Mouse (Mus musculus) stomach, embryonic 14.5 days (tissue): Measurements from ENCODE around the gene Ralgps2. TPM values are rescaled to one million over a fixed set of nuclear protein-coding genes. Genes with fewer than 3 reads are reported as not detected.

Source experiments
- ATAC-seq: fragments of 200-750 bp; cut with Nextera tagmentation; 2 replicates; pipeline ENCODE4 v1.8.0; 2017; ENCODE audit warnings: low read depth, moderate TSS enrichment; ENCODE audit not compliant: insufficient number of reproducible peaks, insufficient read depth, low FRiP score
- H3K27ac ChIP-seq: fragments of 300-500 bp; sonication (generic); 2 replicates; pipeline ENCODE4 v1.5.1; 2014; ENCODE audit warnings: mild to moderate bottlenecking, low read length, moderate library complexity, mixed read lengths
- H3K27me3 ChIP-seq: fragments of 300-500 bp; sonication (generic); 2 replicates; pipeline ENCODE4 v1.6.1; 2014; ENCODE audit warnings: low read length, control low read depth, mixed read lengths; ENCODE audit not compliant: control insufficient read depth, insufficient read depth
- H3K36me3 ChIP-seq: fragments of 300-500 bp; sonication (generic); 2 replicates; pipeline ENCODE4 v1.6.1; 2014; ENCODE audit warnings: mild to moderate bottlenecking, control low read depth, low read length, moderate library complexity, mixed read lengths; ENCODE audit not compliant: control insufficient read depth, insufficient read depth
- H3K4me1 ChIP-seq: fragments of 300-500 bp; sonication (generic); 2 replicates; pipeline ENCODE4 v1.6.1; 2014; ENCODE audit warnings: low read length, control low read depth, mixed read lengths; ENCODE audit not compliant: control insufficient read depth, insufficient read depth
- H3K4me2 ChIP-seq: fragments of 300-500 bp; sonication (generic); replicated peaks from 2 replicates; pipeline ENCODE4 v1.6.1; 2014; ENCODE audit warnings: low read depth, low read length, control low read depth
- H3K4me3 ChIP-seq: fragments of 300-500 bp; sonication (generic); 2 replicates; pipeline ENCODE4 v1.5.1; 2014; ENCODE audit warnings: low read depth, low read length, control low read depth
- H3K9ac ChIP-seq: fragments of 300-500 bp; sonication (generic); replicated peaks from 2 replicates; pipeline ENCODE4 v1.6.1; 2014; ENCODE audit warnings: low read depth, mild to moderate bottlenecking, control low read depth, low read length, moderate library complexity, mixed read lengths
- H3K9me3 ChIP-seq: fragments of 300-500 bp; sonication (generic); 2 replicates; pipeline ENCODE4 v1.6.1; 2016; ENCODE audit warnings: low read depth, low read length, control low read depth; ENCODE audit not compliant: control insufficient read depth
- WGBS: fragments of 180-500 bp; shearing (Covaris S2); extraction: QIAGEN DNeasy Blood & Tissue Kit; methylation state at CpG from one replicate; pipeline ENCODE4 v1.1.7; 2014; 5-methylcytosine and 5-hydroxymethylcytosine counted together
- polyA plus RNA-seq: library from polyadenylated mRNA; unstranded; fragments of >200 nt; fragmentation: Nextera tagmentation; extraction: Ambion mirVana; gene quantifications from 2 replicates; pipeline ENCODE4 v1.2.1, GENCODE M21; 2014

The Ralgps2 gene
- polyA plus RNA-seq, 1 experiment from 2014 or later, result 55.1 TPM

GRCm38 (mm10) chr1:156775983-156776382 lies 163.4 kb downstream of the Ralgps2 start:
- ATAC-seq, result no peak
- Histone ChIP-seq H3K27ac (no peak overlapping the region), H3K9me3 (no peaks in the 10 kb centered on the region), H3K4me1 (peaks cover 19% of the 10 kb centered on the region; the same call in 1 of the 2 replicates), H3K9ac (no peak overlapping the region), H3K4me3 (no peak overlapping the region), H3K27me3 (no peaks in the 10 kb centered on the region), H3K36me3 (no peaks in the 10 kb centered on the region), H3K4me2 (no peak overlapping the region)
- WGBS, result 90% methylated on average over 7 of the region's 7 CpGs

DNA sequence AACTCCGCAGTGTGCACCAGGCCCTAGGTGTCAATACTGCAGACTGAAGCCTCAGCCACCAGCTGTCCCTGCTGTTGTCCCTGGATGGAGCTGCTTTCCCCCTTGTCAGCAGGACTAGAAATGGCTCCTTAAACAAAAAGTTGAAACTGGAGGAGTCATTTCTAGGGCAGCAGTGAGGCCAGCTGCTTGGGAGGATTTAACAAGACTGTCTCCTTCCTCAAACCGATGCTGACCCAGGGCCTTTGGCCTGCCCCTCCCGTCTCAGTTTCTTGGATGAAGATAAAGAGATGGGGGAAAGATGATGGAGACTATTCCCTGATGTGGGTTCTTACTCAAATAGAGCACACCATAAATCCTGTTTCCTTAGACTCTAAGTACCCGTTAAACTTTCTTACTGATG lies 164.2 kb downstream of the Ralgps2 start:
- H3K36me3 ChIP-seq, result no peaks in the 10 kb centered on the region
- ATAC-seq, result no peak
- H3K4me3 ChIP-seq, result no peak overlapping the region
- H3K4me1 ChIP-seq, result peaks cover 15% of the 10 kb centered on the region; the same call in 1 of the 2 replicates
- no peak overlapping the region for H3K27ac ChIP-seq
- no peak overlapping the region for H3K4me2 ChIP-seq
- H3K9me3 ChIP-seq, result no peaks in the 10 kb centered on the region
- WGBS, result 72% methylated on average over 4 of the region's 4 CpGs
- H3K9ac ChIP-seq, result no peak overlapping the region
- no peaks in the 10 kb centered on the region for H3K27me3 ChIP-seq

DNA sequence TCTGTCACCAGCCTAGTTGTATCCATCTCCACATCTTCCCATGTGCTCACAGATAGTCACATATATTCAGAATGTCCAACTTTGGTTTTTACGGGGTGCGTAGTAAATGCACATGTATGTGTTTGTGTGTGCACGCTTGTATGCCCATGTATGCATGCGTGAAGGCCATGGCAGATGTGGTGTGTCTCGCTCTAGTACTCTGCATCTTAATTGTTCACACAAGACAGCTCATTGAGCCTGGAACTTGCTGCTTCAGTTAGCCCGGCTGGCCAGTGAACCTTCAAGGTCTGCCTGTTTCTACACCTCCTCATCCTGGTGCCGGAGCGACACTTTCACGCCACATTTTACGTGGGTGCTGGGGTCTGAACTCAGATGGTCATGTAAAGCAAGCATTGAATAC lies 168.6 kb downstream of the Ralgps2 start:
- H3K4me2 ChIP-seq, result no peak overlapping the region
- ATAC-seq, result no peak
- peaks cover 10% of the 10 kb centered on the region; the same call in 1 of the 2 replicates for H3K9me3 ChIP-seq
- 0 out of 2 replicates have a peak, but pooled peaks cover 3% of the 10 kb centered on the region for H3K4me1 ChIP-seq
- WGBS, result 97% methylated on average over 10 of the region's 10 CpGs
- H3K36me3 ChIP-seq, result no peaks in the 10 kb centered on the region
- no peak overlapping the region for H3K4me3 ChIP-seq
- H3K9ac ChIP-seq, result no peak overlapping the region
- H3K27ac ChIP-seq, result no peak overlapping the region
- H3K27me3 ChIP-seq, result no peaks in the 10 kb centered on the region

GRCm38 (mm10) chr1:156769621-156770297 lies 169.7 kb downstream of the Ralgps2 start:
- no peak for ATAC-seq
- Histone ChIP-seq H3K4me1 (0 out of 2 replicates have a peak, but pooled peaks cover 3% of the 10 kb centered on the region), H3K4me3 (no peak overlapping the region), H3K27ac (no peak overlapping the region), H3K9ac (no peak overlapping the region), H3K27me3 (no peaks in the 10 kb centered on the region), H3K36me3 (no peaks in the 10 kb centered on the region), H3K9me3 (peaks cover 10% of the 10 kb centered on the region; the same call in 1 of the 2 replicates), H3K4me2 (no peak overlapping the region)
- 75% methylated on average over 18 of the region's 18 CpGs for WGBS

DNA sequence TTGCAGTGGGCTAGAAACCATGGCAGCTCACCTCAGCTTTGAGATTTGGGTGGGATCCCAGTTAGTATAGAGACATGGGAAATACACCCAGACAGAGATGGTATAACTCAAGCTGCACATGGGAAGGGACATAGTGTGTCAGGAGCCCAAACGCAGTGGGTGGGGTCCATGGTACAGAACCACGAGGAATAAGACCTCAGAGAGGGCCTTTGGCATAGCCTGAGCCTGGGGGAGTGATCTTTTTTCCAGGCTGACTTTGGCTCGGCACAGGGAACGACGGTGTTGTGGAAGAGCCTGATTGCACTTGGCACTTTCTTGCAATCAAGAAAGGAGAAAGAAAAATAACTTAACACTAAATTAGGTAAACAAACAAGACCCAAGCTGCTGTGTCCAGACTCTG lies 170.3 kb downstream of the Ralgps2 start:
- peaks cover 10% of the 10 kb centered on the region; the same call in 1 of the 2 replicates for H3K9me3 ChIP-seq
- H3K4me3 ChIP-seq, result no peak overlapping the region
- ATAC-seq, result no peak
- 50% methylated on average over 5 of the region's 5 CpGs for WGBS
- no peak overlapping the region for H3K4me2 ChIP-seq
- no peaks in the 10 kb centered on the region for H3K36me3 ChIP-seq
- no peak overlapping the region for H3K27ac ChIP-seq
- no peaks in the 10 kb centered on the region for H3K27me3 ChIP-seq
- no peak overlapping the region for H3K9ac ChIP-seq
- H3K4me1 ChIP-seq, result 0 out of 2 replicates have a peak, but pooled peaks cover 3% of the 10 kb centered on the region

DNA sequence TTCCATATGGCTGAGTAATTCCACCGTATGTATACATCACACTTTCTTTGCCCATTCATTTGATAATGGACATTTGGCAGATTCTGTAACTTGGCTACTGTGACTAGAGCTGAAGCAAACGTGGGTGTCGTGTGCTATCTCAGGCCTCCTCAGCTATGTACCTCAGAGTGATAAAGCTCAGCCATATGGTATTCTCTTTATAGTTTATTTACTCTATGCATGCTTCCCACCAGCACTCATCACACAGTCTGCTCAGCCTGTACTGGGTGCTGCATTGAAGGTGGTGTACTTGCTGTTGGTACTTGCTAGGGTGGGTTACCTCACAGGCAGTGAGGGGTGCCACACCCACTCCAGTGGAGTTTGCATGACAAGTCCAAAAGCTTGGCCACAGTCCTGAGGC lies 174.1 kb downstream of the Ralgps2 start:
- no peak overlapping the region for H3K4me2 ChIP-seq
- WGBS, result 85% methylated on average over 3 of the region's 3 CpGs
- H3K4me3 ChIP-seq, result no peak overlapping the region
- H3K4me1 ChIP-seq, result peaks cover 3% of the 10 kb centered on the region; the same call in 1 of the 2 replicates
- peaks cover 10% of the 10 kb centered on the region; the same call in 1 of the 2 replicates for H3K9me3 ChIP-seq
- no peak for ATAC-seq
- H3K27me3 ChIP-seq, result no peaks in the 10 kb centered on the region
- H3K27ac ChIP-seq, result no peak overlapping the region
- no peak overlapping the region for H3K9ac ChIP-seq
- H3K36me3 ChIP-seq, result no peaks in the 10 kb centered on the region

DNA sequence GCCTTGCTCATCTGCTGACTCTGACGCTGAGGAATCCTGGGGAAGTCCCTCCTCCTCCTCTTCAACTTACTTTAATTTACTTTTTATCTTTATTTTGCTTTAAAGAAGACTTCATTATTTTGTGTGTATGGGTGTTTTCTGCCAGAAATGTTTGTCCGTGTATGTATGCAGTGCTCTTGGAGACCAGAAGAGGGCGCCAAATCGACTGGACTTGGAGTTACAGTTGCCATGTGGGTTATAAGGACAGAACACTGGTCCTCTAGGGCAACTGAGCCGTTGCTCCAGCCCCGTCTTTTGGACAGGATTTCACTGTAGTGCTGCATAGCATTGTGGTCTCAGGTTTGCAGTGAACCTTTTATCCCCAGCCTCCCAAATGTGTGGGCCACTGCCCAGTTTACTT lies 174.8 kb downstream of the Ralgps2 start:
- ATAC-seq, result no peak
- no peak overlapping the region for H3K9ac ChIP-seq
- peaks cover under 1% of the 10 kb centered on the region; the same call in 1 of the 2 replicates for H3K4me1 ChIP-seq
- 78% methylated on average over 6 of the region's 6 CpGs for WGBS
- no peak overlapping the region for H3K4me2 ChIP-seq
- H3K4me3 ChIP-seq, result no peak overlapping the region
- H3K9me3 ChIP-seq, result peaks cover 10% of the 10 kb centered on the region; the same call in 1 of the 2 replicates
- no peaks in the 10 kb centered on the region for H3K36me3 ChIP-seq
- H3K27ac ChIP-seq, result no peak overlapping the region
- no peaks in the 10 kb centered on the region for H3K27me3 ChIP-seq

DNA sequence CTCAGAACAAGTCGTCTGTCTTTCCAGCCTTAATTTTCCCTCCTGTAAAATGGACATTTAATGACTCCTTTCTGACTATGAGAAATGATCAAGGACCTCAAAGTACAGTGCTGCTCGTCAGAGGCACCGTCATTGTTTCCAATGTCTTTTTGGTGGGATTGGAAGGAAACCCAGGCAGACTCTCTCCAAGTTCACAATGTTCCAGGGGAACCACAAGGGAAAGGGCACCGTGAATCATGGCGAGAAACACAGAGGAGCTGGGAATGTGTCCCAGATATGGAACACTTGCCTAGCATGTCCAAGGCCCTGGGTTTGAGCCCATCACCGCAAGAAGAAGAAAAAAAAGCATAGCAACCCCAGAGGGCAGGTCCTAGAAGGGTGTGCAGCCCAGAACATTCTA lies 176.1 kb downstream of the Ralgps2 start:
- Histone ChIP-seq H3K9ac (no peak overlapping the region), H3K9me3 (peaks cover 10% of the 10 kb centered on the region; the same call in 1 of the 2 replicates), H3K4me1 (no peaks in the 10 kb centered on the region; the same call in 1 of the 2 replicates), H3K4me3 (no peak overlapping the region), H3K27ac (no peak overlapping the region), H3K36me3 (no peaks in the 10 kb centered on the region), H3K27me3 (no peaks in the 10 kb centered on the region), H3K4me2 (no peak overlapping the region)
- WGBS, result 93% methylated on average over 6 of the region's 6 CpGs
- ATAC-seq, result no peak
